Mouse (Mus musculus): ENCODE data around the gene Vmn1r169. TPM values are rescaled to one million over a fixed set of nuclear protein-coding genes. Genes with fewer than 3 reads are reported as not detected.
"Not testable (repeated sequence)": the region's sequence is repeated elsewhere in the genome, so short reads cannot be mapped to it uniquely, and the experiment has no call there.

Gene Vmn1r169
- polyA plus RNA-seq (2015; fragmentation: Nextera tagmentation; extraction: Ambion mirVana) = not detected in 2 replicates

DNA sequence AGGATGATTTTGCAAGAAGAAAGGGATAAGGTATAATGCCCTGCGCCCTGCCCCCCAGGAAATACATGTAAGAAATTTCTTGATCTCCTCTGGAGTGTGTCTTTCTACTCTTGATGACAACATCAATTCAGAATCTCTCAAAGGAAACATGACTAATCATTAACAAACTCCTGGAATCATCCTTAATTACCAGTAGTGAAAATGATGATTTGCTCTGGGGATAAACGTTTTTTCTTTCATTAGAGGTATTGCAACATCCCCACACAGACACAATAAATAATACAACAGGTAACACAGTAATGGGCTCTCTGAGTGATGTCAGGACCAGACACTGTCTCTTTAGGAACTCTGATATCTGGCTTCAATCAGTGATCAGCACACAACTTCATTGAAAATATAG is at the start of gene Vmn1r169:
Gene Vmn1r169 (plus strand): TSS at position 301 of the 400 bp plus-strand sequence.
- WGBS = 88% methylated on average over 1 of the region's 2 CpGs
- not testable (repeated sequence) for H3K4me3 ChIP-seq (replicated peaks); ATAC-seq (replicated peaks; ENCODE audit: low FRiP score)

GRCm38 (mm10) chr7:23539432-23539831 is 35.9 kb upstream of the Vmn1r169 start, which contains the start of gene Vmn1r168:
TSS of gene Vmn1r168 (plus strand) at chr7:23539732.
- H3K27ac ChIP-seq; H3K9me3 ChIP-seq (replicated peaks): not testable (repeated sequence)
- no CpG with 5 or more reads among the region's 1 CpGs for WGBS

More for the DNA sequence above, at the start of gene Vmn1r169:
- H3K36me3 ChIP-seq; H3K9me3 ChIP-seq (replicated peaks); H3K27ac ChIP-seq; H3K4me1 ChIP-seq; H3K4me2 ChIP-seq; H3K27me3 ChIP-seq; H3K9ac ChIP-seq: not testable (repeated sequence)

DNA sequence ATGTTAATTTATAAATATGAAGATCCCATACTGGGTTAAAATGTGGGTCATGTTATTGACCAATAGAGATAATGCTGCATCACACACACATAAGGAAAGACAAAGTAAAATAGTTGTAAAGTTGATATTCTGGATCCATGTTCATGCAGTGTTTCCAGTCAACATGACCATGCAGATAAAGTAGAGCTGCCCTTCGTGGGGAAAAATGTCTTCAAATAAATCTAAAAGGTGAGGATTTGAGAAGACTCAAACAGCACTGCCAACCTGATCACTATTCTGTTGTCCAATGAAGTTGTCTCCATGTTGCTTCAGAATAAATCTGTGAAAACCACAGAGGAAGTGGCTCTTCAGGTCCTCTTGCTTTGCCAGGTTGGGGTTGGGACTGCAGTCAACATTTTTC is 30.5 kb downstream of the Vmn1r169 start, which contains the start of gene Vmn1r170:
Gene Vmn1r170 (plus strand): TSS at position 301 of the 400 bp plus-strand sequence.
- not testable (repeated sequence) for H3K4me2 ChIP-seq; H3K9me3 ChIP-seq (replicated peaks); H3K4me3 ChIP-seq (replicated peaks); H3K27ac ChIP-seq; H3K4me1 ChIP-seq; H3K36me3 ChIP-seq; H3K9ac ChIP-seq; H3K27me3 ChIP-seq; ATAC-seq (replicated peaks; ENCODE audit: low FRiP score)
- WGBS = 33% methylated on average over 1 of the region's 1 CpGs

More at GRCm38 (mm10) chr7:23539432-23539831, 35.9 kb upstream of the Vmn1r169 start, which contains the start of gene Vmn1r168:
- H3K9ac ChIP-seq; H3K36me3 ChIP-seq; ATAC-seq (replicated peaks; ENCODE audit: low FRiP score); H3K4me3 ChIP-seq (replicated peaks); H3K4me2 ChIP-seq; H3K27me3 ChIP-seq; H3K4me1 ChIP-seq: not testable (repeated sequence)

Other genes starting within 250 kb of the Vmn1r169 start
- not detected in 2 replicates for gene Nlrp5, start 189.6 kb upstream of the Vmn1r169 start, polyA plus RNA-seq (2015; fragmentation: Nextera tagmentation; extraction: Ambion mirVana)
- gene Vmn1r167, start 68.3 kb upstream of the Vmn1r169 start, polyA plus RNA-seq (2015; fragmentation: Nextera tagmentation; extraction: Ambion mirVana) = not detected in 2 replicates
- not detected in 2 replicates for gene Vmn1r168, start 35.8 kb upstream of the Vmn1r169 start, polyA plus RNA-seq (2015; fragmentation: Nextera tagmentation; extraction: Ambion mirVana)
- gene Vmn1r170, start 30.6 kb downstream of the Vmn1r169 start, polyA plus RNA-seq (2015; fragmentation: Nextera tagmentation; extraction: Ambion mirVana) = not detected in 2 replicates
- gene Vmn1r171, start 55.2 kb downstream of the Vmn1r169 start, polyA plus RNA-seq (2015; fragmentation: Nextera tagmentation; extraction: Ambion mirVana) = not detected in 2 replicates
- not detected in 2 replicates for gene Vmn1r172, start 82.8 kb downstream of the Vmn1r169 start, polyA plus RNA-seq (2015; fragmentation: Nextera tagmentation; extraction: Ambion mirVana)
- gene Vmn1r173, start 125.2 kb downstream of the Vmn1r169 start, polyA plus RNA-seq (2015; fragmentation: Nextera tagmentation; extraction: Ambion mirVana) = not detected in 2 replicates
- not detected in 2 replicates for gene Vmn1r174, start 176.7 kb downstream of the Vmn1r169 start, polyA plus RNA-seq (2015; fragmentation: Nextera tagmentation; extraction: Ambion mirVana)
- not detected in 2 replicates for gene Vmn1r175, start 235.1 kb downstream of the Vmn1r169 start, polyA plus RNA-seq (2015; fragmentation: Nextera tagmentation; extraction: Ambion mirVana)